Mouse (Mus musculus): ENCODE results near the gene Srgap2. TPM values are rescaled to one million over a fixed set of nuclear protein-coding genes. Genes with fewer than 3 reads are reported as not detected.
A peak's percentile ranks its signal among the peaks of the same experiment; 100 is the strongest.

The Srgap2 gene
- polyA plus RNA-seq, 1 experiment from 2014 or later, result 19.5 TPM

DNA sequence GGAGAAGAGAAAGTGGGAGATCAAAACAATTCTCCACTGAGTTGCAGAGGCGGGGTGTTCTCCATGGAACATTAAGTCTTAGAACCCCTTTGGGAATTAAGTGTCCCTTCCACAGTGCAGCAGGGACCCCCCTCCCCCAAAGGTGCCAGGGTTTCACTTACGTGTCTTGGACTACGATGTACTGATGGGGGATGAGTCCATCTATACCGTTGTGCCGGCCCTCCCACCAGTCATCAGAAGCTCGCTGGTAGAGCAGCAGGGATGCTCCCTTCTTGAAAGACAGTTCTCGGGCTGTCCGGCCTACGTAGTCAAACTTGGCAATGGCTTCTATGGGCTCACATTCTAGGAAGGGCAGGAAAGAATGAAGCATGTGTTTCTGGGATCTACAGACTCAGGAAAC lies 229.0 kb downstream of the Srgap2 start:
- Histone ChIP-seq H3K36me3 (ENCODE audit: control insufficient read depth, insufficient read depth, low read length) (peaks cover 4% of the 10 kb centered on the region), H3K4me2 (ENCODE audit: low read depth, severe bottlenecking) (no peak overlapping the region), H3K9me3 (ENCODE audit: control insufficient read depth, low read length) (no peaks in the 10 kb centered on the region), H3K4me1 (ENCODE audit: control insufficient read depth, insufficient read depth, low read length) (no peaks in the 10 kb centered on the region), H3K9ac (ENCODE audit: low read length) (no peak overlapping the region), H3K27me3 (ENCODE audit: control insufficient read depth, insufficient read depth, low read length) (no peaks in the 10 kb centered on the region), H3K4me3 (ENCODE audit: low read depth, low read length) (no peak overlapping the region), H3K27ac (replicated peaks; ENCODE audit: low read depth, low read length) (no peak overlapping the region)
- ATAC-seq (ENCODE audit: insufficient number of reproducible peaks, low FRiP score, low TSS enrichment, low read depth) (no peak), DNase-seq (ENCODE audit: low spot score) (no peak)
- WGBS, result 93% methylated on average over 9 of the region's 9 CpGs

DNA sequence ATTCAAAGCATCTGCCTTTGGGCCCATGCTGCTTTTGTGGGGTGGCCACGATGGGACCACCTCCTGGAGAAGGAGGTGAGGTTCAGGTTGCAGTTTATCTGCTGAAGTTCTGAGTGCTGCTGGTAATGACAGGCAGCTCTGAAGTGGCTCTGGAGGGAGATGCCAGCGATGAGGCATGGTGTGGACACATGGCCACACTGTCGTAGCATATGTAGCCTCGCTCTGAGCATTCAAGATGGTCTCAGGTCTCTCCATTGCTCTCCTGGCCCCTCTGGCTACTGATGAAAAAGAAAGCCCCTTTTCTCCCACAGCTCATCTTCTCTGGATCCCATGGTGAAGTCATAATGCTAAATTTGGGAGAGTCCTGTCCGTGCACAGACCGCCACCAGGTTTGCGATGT lies 230.4 kb downstream of the Srgap2 start:
- Histone ChIP-seq H3K4me2 (ENCODE audit: low read depth, severe bottlenecking) (no peak overlapping the region), H3K36me3 (ENCODE audit: control insufficient read depth, insufficient read depth, low read length) (peaks cover 4% of the 10 kb centered on the region), H3K9ac (ENCODE audit: low read length) (no peak overlapping the region), H3K9me3 (ENCODE audit: control insufficient read depth, low read length) (no peaks in the 10 kb centered on the region), H3K4me1 (ENCODE audit: control insufficient read depth, insufficient read depth, low read length) (no peaks in the 10 kb centered on the region), H3K27me3 (ENCODE audit: control insufficient read depth, insufficient read depth, low read length) (no peaks in the 10 kb centered on the region), H3K27ac (replicated peaks; ENCODE audit: low read depth, low read length) (no peak overlapping the region), H3K4me3 (ENCODE audit: low read depth, low read length) (no peak overlapping the region)
- no peak for DNase-seq (ENCODE audit: low spot score)
- 94% methylated on average over 7 of the region's 7 CpGs for WGBS
- ATAC-seq (ENCODE audit: insufficient number of reproducible peaks, low FRiP score, low TSS enrichment, low read depth), result no peak

DNA sequence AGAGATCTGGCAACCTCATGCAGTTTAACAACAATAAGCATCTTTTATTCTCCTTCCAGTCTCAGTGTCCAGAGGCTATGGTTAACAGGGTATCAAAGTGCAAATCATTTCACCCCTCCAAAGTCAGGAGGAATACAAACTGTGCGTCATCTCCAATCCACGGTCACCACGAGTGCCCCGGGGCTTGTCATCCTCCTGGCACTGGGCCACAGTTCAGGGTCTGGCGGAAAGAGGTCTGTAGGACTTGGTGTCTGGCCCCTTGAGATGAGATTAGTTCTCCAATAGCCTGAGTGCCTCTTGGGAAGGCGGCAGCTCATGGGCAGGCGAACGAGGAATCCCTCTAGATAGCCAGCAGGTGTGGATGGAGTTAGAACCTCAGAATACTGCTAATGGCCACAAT lies 232.0 kb downstream of the Srgap2 start:
- Histone ChIP-seq H3K4me3 (ENCODE audit: low read depth, low read length) (no peak overlapping the region), H3K27ac (replicated peaks; ENCODE audit: low read depth, low read length) (no peak overlapping the region), H3K4me1 (ENCODE audit: control insufficient read depth, insufficient read depth, low read length) (no peaks in the 10 kb centered on the region), H3K9me3 (ENCODE audit: control insufficient read depth, low read length) (no peaks in the 10 kb centered on the region), H3K36me3 (ENCODE audit: control insufficient read depth, insufficient read depth, low read length) (peaks cover 4% of the 10 kb centered on the region), H3K9ac (ENCODE audit: low read length) (no peak overlapping the region), H3K27me3 (ENCODE audit: control insufficient read depth, insufficient read depth, low read length) (no peaks in the 10 kb centered on the region), H3K4me2 (ENCODE audit: low read depth, severe bottlenecking) (no peak overlapping the region)
- no peak for DNase-seq (ENCODE audit: low spot score)
- 95% methylated on average over 8 of the region's 8 CpGs for WGBS
- ATAC-seq (ENCODE audit: insufficient number of reproducible peaks, low FRiP score, low TSS enrichment, low read depth), result no peak

DNA sequence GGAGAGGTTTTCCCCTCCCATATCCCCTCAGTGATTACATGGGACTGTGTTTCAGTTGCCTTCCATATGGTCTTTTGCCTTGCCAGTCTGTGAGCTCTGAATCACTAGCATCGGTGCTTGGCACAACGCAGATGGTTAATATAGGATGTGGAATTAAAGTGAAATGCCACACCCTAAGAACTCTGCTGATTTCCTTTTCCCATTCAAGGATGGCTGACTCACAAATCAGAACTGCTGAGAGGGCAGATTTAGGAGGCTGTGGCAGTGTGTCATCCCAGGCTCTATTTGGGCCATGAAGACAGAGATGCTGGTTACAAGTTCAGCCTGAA lies 233.3 kb downstream of the Srgap2 start:
- no peak for ATAC-seq (ENCODE audit: insufficient number of reproducible peaks, low FRiP score, low TSS enrichment, low read depth)
- 98% methylated on average over 2 of the region's 2 CpGs for WGBS

DNA sequence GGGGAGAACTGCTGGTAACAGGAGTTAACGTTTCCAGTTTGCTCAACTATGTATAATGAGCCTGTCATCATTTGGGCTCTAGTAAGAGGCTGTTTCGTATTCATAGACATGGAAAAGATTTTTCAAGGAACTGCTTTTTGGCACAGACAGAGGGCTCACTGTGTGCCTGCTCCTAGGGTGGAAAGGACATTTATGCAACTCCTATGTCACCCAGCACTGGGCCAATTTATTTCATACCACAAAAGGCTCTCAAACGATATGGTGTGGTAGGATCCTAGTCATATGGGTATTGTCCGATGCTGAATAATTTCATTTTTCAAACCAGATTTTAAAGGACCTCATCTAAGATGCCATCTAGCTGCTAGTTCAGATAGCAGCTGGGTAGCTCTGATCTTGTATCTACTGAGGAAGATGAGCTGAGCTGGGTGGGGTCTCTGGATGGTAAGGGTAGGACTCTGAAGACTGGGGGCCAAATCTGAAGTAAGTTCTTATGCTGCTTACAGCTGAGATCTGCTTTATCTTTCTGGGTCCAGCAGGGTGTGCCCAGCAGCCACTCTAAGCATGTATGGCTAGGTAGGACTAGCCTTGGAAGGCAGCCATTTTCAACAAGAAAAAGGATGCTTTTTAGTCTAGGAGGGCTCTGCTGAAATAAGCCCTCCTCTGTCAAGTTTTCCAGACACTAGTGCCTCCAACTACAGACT lies 233.8 kb downstream of the Srgap2 start:
- no peak for DNase-seq (ENCODE audit: low spot score)
- no peak overlapping the region for H3K27ac ChIP-seq (replicated peaks; ENCODE audit: low read depth, low read length)
- ATAC-seq (ENCODE audit: insufficient number of reproducible peaks, low FRiP score, low TSS enrichment, low read depth), result no peak
- no peak overlapping the region for H3K4me3 ChIP-seq (ENCODE audit: low read depth, low read length)
- no peak overlapping the region for H3K9ac ChIP-seq (ENCODE audit: low read length)
- H3K4me1 ChIP-seq (ENCODE audit: control insufficient read depth, insufficient read depth, low read length), result no peaks in the 10 kb centered on the region
- peaks cover 4% of the 10 kb centered on the region for H3K36me3 ChIP-seq (ENCODE audit: control insufficient read depth, insufficient read depth, low read length)
- 91% methylated on average over 4 of the region's 4 CpGs for WGBS
- no peaks in the 10 kb centered on the region for H3K9me3 ChIP-seq (ENCODE audit: control insufficient read depth, low read length)
- no peaks in the 10 kb centered on the region for H3K27me3 ChIP-seq (ENCODE audit: control insufficient read depth, insufficient read depth, low read length)
- no peak overlapping the region for H3K4me2 ChIP-seq (ENCODE audit: low read depth, severe bottlenecking)

More for the DNA sequence above, 233.3 kb downstream of the Srgap2 start:
- no peak overlapping the region for H3K27ac ChIP-seq (replicated peaks; ENCODE audit: low read depth, low read length)
- no peaks in the 10 kb centered on the region for H3K27me3 ChIP-seq (ENCODE audit: control insufficient read depth, insufficient read depth, low read length)
- H3K4me3 ChIP-seq (ENCODE audit: low read depth, low read length), result no peak overlapping the region
- H3K36me3 ChIP-seq (ENCODE audit: control insufficient read depth, insufficient read depth, low read length), result peaks cover 4% of the 10 kb centered on the region
- no peak overlapping the region for H3K9ac ChIP-seq (ENCODE audit: low read length)
- no peak overlapping the region for H3K4me2 ChIP-seq (ENCODE audit: low read depth, severe bottlenecking)
- H3K4me1 ChIP-seq (ENCODE audit: control insufficient read depth, insufficient read depth, low read length), result no peaks in the 10 kb centered on the region
- H3K9me3 ChIP-seq (ENCODE audit: control insufficient read depth, low read length), result no peaks in the 10 kb centered on the region
- DNase-seq (ENCODE audit: low spot score), result no peak

DNA sequence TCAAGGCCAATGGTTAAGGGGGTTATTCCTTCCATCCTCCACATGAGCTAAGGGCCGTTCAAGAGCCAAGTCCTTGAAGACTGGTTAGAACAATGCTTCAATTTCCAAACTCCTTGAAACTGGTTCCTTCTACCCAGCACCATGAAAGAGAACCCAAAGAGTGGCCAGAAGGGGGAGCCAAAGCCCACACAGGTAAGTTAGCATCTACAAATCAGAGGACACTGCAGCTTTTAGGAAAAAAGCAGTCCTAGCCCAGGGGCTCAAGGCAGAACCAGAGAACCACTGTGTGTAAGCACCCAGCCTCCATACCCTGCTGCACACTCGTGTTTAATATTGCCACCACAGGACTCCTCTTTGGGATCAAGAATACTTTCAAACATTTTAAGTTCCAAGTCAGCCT lies 236.5 kb downstream of the Srgap2 start:
- WGBS, result 43% methylated on average over 2 of the region's 2 CpGs
- H3K27me3 ChIP-seq (ENCODE audit: control insufficient read depth, insufficient read depth, low read length), result no peaks in the 10 kb centered on the region
- no peak overlapping the region for H3K4me3 ChIP-seq (ENCODE audit: low read depth, low read length)
- H3K36me3 ChIP-seq (ENCODE audit: control insufficient read depth, insufficient read depth, low read length), result peaks cover 2% of the 10 kb centered on the region; the same call in 1 of the 2 replicates
- no peak overlapping the region for H3K27ac ChIP-seq (replicated peaks; ENCODE audit: low read depth, low read length)
- H3K4me2 ChIP-seq (ENCODE audit: low read depth, severe bottlenecking), result no peak overlapping the region
- DNase-seq (ENCODE audit: low spot score) (peak; percentile 78), ATAC-seq (ENCODE audit: insufficient number of reproducible peaks, low FRiP score, low TSS enrichment, low read depth) (no peak)
- H3K9me3 ChIP-seq (ENCODE audit: control insufficient read depth, low read length), result no peaks in the 10 kb centered on the region
- no peaks in the 10 kb centered on the region for H3K4me1 ChIP-seq (ENCODE audit: control insufficient read depth, insufficient read depth, low read length)
- H3K9ac ChIP-seq (ENCODE audit: low read length), result no peak overlapping the region

DNA sequence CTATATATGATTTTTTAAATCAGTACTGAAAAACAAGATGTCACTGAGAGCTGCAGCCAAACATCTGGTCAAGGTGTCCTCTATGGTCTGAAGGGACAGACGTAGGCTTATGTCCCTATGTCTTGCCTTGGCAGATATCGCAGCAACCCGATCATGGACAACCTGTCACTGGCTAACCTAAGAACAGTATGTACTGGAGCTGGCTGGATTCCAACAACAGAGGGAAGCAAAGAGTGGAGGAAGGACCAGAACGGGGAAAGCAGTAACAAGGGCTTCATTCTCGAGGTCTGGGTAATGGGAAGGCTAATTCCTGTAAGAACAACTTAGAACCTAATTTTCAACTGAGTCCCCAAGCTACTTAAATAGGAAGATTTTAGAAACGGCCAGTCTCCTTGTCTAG lies 238.2 kb downstream of the Srgap2 start:
- no peaks in the 10 kb centered on the region for H3K36me3 ChIP-seq (ENCODE audit: control insufficient read depth, insufficient read depth, low read length)
- ATAC-seq (ENCODE audit: insufficient number of reproducible peaks, low FRiP score, low TSS enrichment, low read depth) (no peak), DNase-seq (ENCODE audit: low spot score) (no peak)
- H3K27ac ChIP-seq (replicated peaks; ENCODE audit: low read depth, low read length), result no peak overlapping the region
- no peaks in the 10 kb centered on the region for H3K9me3 ChIP-seq (ENCODE audit: control insufficient read depth, low read length)
- no peak overlapping the region for H3K4me2 ChIP-seq (ENCODE audit: low read depth, severe bottlenecking)
- WGBS, result 92% methylated on average over 6 of the region's 6 CpGs
- H3K4me1 ChIP-seq (ENCODE audit: control insufficient read depth, insufficient read depth, low read length), result no peaks in the 10 kb centered on the region
- no peaks in the 10 kb centered on the region for H3K27me3 ChIP-seq (ENCODE audit: control insufficient read depth, insufficient read depth, low read length)
- H3K4me3 ChIP-seq (ENCODE audit: low read depth, low read length), result no peak overlapping the region
- H3K9ac ChIP-seq (ENCODE audit: low read length), result no peak overlapping the region

DNA sequence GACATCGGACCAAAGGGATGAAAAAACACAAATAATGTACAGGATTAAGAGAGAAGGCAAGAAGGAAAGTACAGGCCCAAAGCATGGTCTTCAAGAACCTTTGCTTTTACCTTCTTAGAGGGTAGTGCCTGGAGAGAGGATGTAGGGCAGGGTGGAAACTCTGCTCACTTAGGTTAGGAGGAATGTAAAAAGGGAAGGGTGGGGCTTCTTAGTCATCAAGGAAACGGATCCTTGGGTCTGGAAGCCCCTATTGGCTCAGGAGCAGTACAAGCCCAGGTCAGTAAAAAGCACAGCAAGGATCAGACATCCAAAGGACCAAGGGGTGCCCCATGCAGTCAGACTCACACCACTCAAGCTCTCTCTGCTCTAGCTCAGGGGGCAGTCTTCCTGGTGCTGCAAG lies 239.9 kb downstream of the Srgap2 start:
- DNase-seq (ENCODE audit: low spot score) (no peak), ATAC-seq (ENCODE audit: insufficient number of reproducible peaks, low FRiP score, low TSS enrichment, low read depth) (no peak)
- H3K27me3 ChIP-seq (ENCODE audit: control insufficient read depth, insufficient read depth, low read length), result no peaks in the 10 kb centered on the region
- H3K9me3 ChIP-seq (ENCODE audit: control insufficient read depth, low read length), result no peaks in the 10 kb centered on the region
- no peak overlapping the region for H3K4me3 ChIP-seq (ENCODE audit: low read depth, low read length)
- H3K4me2 ChIP-seq (ENCODE audit: low read depth, severe bottlenecking), result no peak overlapping the region
- no peaks in the 10 kb centered on the region for H3K4me1 ChIP-seq (ENCODE audit: control insufficient read depth, insufficient read depth, low read length)
- H3K27ac ChIP-seq (replicated peaks; ENCODE audit: low read depth, low read length), result no peak overlapping the region
- no peaks in the 10 kb centered on the region for H3K36me3 ChIP-seq (ENCODE audit: control insufficient read depth, insufficient read depth, low read length)
- H3K9ac ChIP-seq (ENCODE audit: low read length), result no peak overlapping the region
- WGBS, result 77% methylated on average over 2 of the region's 2 CpGs

DNA sequence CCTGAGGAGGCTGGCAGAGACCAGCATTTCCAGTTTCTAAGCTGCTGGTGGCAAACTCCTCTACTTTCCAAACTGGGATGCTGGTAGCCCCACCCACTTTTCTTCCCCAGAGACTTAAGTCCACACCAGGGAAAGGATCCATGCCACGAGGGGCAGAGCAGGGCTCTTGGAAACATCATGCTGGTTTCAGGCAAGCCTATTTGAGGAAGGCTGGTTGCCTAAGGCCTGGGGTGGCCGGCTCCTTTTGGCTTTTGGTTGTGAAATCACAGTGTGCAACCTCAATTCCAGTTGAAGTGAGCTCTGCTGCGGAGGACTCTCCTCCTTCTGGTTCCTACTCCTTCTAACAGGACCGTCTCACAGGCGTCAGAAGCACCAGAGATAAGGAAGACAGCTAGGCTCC lies 240.3 kb downstream of the Srgap2 start:
- WGBS, result 73% methylated on average over 5 of the region's 5 CpGs
- Histone ChIP-seq H3K27ac (replicated peaks; ENCODE audit: low read depth, low read length) (no peak overlapping the region), H3K36me3 (ENCODE audit: control insufficient read depth, insufficient read depth, low read length) (no peaks in the 10 kb centered on the region), H3K27me3 (ENCODE audit: control insufficient read depth, insufficient read depth, low read length) (no peaks in the 10 kb centered on the region), H3K9me3 (ENCODE audit: control insufficient read depth, low read length) (no peaks in the 10 kb centered on the region), H3K4me3 (ENCODE audit: low read depth, low read length) (no peak overlapping the region), H3K4me2 (ENCODE audit: low read depth, severe bottlenecking) (no peak overlapping the region), H3K4me1 (ENCODE audit: control insufficient read depth, insufficient read depth, low read length) (no peaks in the 10 kb centered on the region), H3K9ac (ENCODE audit: low read length) (no peak overlapping the region)
- DNase-seq (ENCODE audit: low spot score) (no peak), ATAC-seq (ENCODE audit: insufficient number of reproducible peaks, low FRiP score, low TSS enrichment, low read depth) (no peak)
